Mouse (Mus musculus) E14TG2a.4 (cell line): Measurements from ENCODE around the gene Ccdc177.

Source experiments
- CTCF ChIP-seq: conservative IDR thresholded peaks from 2 replicates; pipeline ENCODE4 v1.5.1; 2014; ENCODE audit warnings: low read length
- NANOG ChIP-seq: IDR thresholded peaks from 2 replicates; pipeline ENCODE4 v1.6.1; 2014; ENCODE audit warnings: borderline replicate concordance, low read length, mixed read lengths
- POU5F1 ChIP-seq: IDR thresholded peaks from 2 replicates; pipeline ENCODE4 v1.6.1; 2014; ENCODE audit warnings: low read length, borderline replicate concordance

- TF ChIP-seq CTCF (no peak), POU5F1 (no peak), NANOG (no peak)
These were observed 1.7 kb downstream of the Ccdc177 start for GRCm38 (mm10) chr12:80758559-80759386.
